Mouse (Mus musculus): ENCODE results near the gene Zbtb11.

Gene Zbtb11

GRCm38 (mm10) chr16:55969147-55969546, 4.5 kb upstream of the Zbtb11 start:
- in situ Hi-C loops (cut with MboI; ENCODE audit: low sequenced_read_pairs) = no loop called here

- in situ Hi-C loops (cut with MboI; ENCODE audit: low sequenced_read_pairs) = loop anchor here (10.0 kb wide), 1 partner anchor 164 kb away; no protein-coding TSS in a partner anchor
Measured at GRCm38 (mm10) chr16:55970416-55970815, 3.3 kb upstream of the Zbtb11 start.

- in situ Hi-C loops (cut with MboI; ENCODE audit: low sequenced_read_pairs) = loop anchor here (10.0 kb wide), 1 partner anchor 163 kb away; no protein-coding TSS in a partner anchor
Measured at GRCm38 (mm10) chr16:55971735-55972615, 1.7 kb upstream of the Zbtb11 start.

GRCm38 (mm10) chr16:55972626-55973201, 969 bp upstream of the Zbtb11 start:
- in situ Hi-C loops (cut with MboI; ENCODE audit: low sequenced_read_pairs) = loop anchor here (10.0 kb wide), 1 partner anchor 162 kb away; no protein-coding TSS in a partner anchor

- in situ Hi-C loops (cut with MboI; ENCODE audit: low sequenced_read_pairs) = loop anchor here (10.0 kb wide), 1 partner anchor 160 kb away; no protein-coding TSS in a partner anchor
Measured at GRCm38 (mm10) chr16:55974256-55974902, 696 bp downstream of the Zbtb11 start.

GRCm38 (mm10) chr16:55974903-55975285, 1.2 kb downstream of the Zbtb11 start:
- in situ Hi-C loops (cut with MboI; ENCODE audit: low sequenced_read_pairs) = loop anchor here (10.0 kb wide), 1 partner anchor 160 kb away; no protein-coding TSS in a partner anchor

- in situ Hi-C loops (cut with MboI; ENCODE audit: low sequenced_read_pairs) = no loop called here
Measured at GRCm38 (mm10) chr16:55986001-55986400, 12.3 kb downstream of the Zbtb11 start.

GRCm38 (mm10) chr16:55990311-55990710, 16.6 kb downstream of the Zbtb11 start:
- in situ Hi-C loops (cut with MboI; ENCODE audit: low sequenced_read_pairs) = no loop called here

- in situ Hi-C loops (cut with MboI; ENCODE audit: low sequenced_read_pairs) = no loop called here
Measured at GRCm38 (mm10) chr16:55994235-55994634, 20.6 kb downstream of the Zbtb11 start.

GRCm38 (mm10) chr16:56006798-56007197, 33.1 kb downstream of the Zbtb11 start:
- in situ Hi-C loops (cut with MboI; ENCODE audit: low sequenced_read_pairs) = no loop called here

GRCm38 (mm10) chr16:56008862-56009261, 35.2 kb downstream of the Zbtb11 start:
- in situ Hi-C loops (cut with MboI; ENCODE audit: low sequenced_read_pairs) = no loop called here

GRCm38 (mm10) chr16:56012789-56013743, 39.4 kb downstream of the Zbtb11 start:
- in situ Hi-C loops (cut with MboI; ENCODE audit: low sequenced_read_pairs) = no loop called here

- in situ Hi-C loops (cut with MboI; ENCODE audit: low sequenced_read_pairs) = no loop called here
Measured at GRCm38 (mm10) chr16:56014076-56014475, 40.4 kb downstream of the Zbtb11 start.

GRCm38 (mm10) chr16:56019660-56020059, 46.0 kb downstream of the Zbtb11 start:
- in situ Hi-C loops (cut with MboI; ENCODE audit: low sequenced_read_pairs) = no loop called here

GRCm38 (mm10) chr16:56027854-56028629, 54.4 kb downstream of the Zbtb11 start:
- in situ Hi-C loops (cut with MboI; ENCODE audit: low sequenced_read_pairs) = no loop called here

- in situ Hi-C loops (cut with MboI; ENCODE audit: low sequenced_read_pairs) = no loop called here
Measured at GRCm38 (mm10) chr16:56028722-56029551, 55.3 kb downstream of the Zbtb11 start.

GRCm38 (mm10) chr16:56029661-56030082, 56.0 kb downstream of the Zbtb11 start, which contains the start of gene Pcnp:
Pcnp (minus strand) TSS chr16:56029739.
- in situ Hi-C loops (cut with MboI; ENCODE audit: low sequenced_read_pairs) = no loop called here

- in situ Hi-C loops (cut with MboI; ENCODE audit: low sequenced_read_pairs) = no loop called here
Measured at GRCm38 (mm10) chr16:56034566-56034965, 60.9 kb downstream of the Zbtb11 start.

Data from CH12F3 (cell line).